Mouse (Mus musculus): ENCODE data around the gene Gaa. TPM values are rescaled to one million over a fixed set of nuclear protein-coding genes. Genes with fewer than 3 reads are reported as not detected.

The Gaa gene
- polyA plus RNA-seq, 1 experiment from 2014 or later, result 42.1 TPM

- Histone ChIP-seq H3K4me1 (0 out of 2 replicates have a peak, but pooled peaks cover 3% of the 10 kb centered on the region), H3K4me2 (replicated peaks) (no peak overlapping the region), H3K9me3 (no peaks in the 10 kb centered on the region), H3K4me3 (no peak overlapping the region), H3K9ac (replicated peaks) (no peak overlapping the region), H3K36me3 (no peaks in the 10 kb centered on the region), H3K27me3 (peaks cover 20% of the 10 kb centered on the region; the same call in 1 of the 2 replicates), H3K27ac (replicated peaks) (no peak overlapping the region)
- no peak for ATAC-seq (ENCODE audit: low FRiP score, low read depth)
- 34% methylated on average over 11 of the region's 11 CpGs for WGBS
These were observed 40.2 kb downstream of the Gaa start for GRCm38 (mm10) chr11:119307916-119308315.

GRCm38 (mm10) chr11:119310621-119311020, 42.9 kb downstream of the Gaa start:
- no peak overlapping the region for H3K4me2 ChIP-seq (replicated peaks)
- no peak overlapping the region for H3K9ac ChIP-seq (replicated peaks)
- ATAC-seq (ENCODE audit: low FRiP score, low read depth), result no peak
- no peaks in the 10 kb centered on the region for H3K9me3 ChIP-seq
- peaks cover 8% of the 10 kb centered on the region; the same call in 1 of the 2 replicates for H3K27me3 ChIP-seq
- H3K4me1 ChIP-seq, result 0 out of 2 replicates have a peak, but pooled peaks cover 3% of the 10 kb centered on the region
- H3K27ac ChIP-seq (replicated peaks), result no peak overlapping the region
- no peaks in the 10 kb centered on the region for H3K36me3 ChIP-seq
- H3K4me3 ChIP-seq, result no peak overlapping the region
- WGBS, result 11% methylated on average over 10 of the region's 10 CpGs

DNA sequence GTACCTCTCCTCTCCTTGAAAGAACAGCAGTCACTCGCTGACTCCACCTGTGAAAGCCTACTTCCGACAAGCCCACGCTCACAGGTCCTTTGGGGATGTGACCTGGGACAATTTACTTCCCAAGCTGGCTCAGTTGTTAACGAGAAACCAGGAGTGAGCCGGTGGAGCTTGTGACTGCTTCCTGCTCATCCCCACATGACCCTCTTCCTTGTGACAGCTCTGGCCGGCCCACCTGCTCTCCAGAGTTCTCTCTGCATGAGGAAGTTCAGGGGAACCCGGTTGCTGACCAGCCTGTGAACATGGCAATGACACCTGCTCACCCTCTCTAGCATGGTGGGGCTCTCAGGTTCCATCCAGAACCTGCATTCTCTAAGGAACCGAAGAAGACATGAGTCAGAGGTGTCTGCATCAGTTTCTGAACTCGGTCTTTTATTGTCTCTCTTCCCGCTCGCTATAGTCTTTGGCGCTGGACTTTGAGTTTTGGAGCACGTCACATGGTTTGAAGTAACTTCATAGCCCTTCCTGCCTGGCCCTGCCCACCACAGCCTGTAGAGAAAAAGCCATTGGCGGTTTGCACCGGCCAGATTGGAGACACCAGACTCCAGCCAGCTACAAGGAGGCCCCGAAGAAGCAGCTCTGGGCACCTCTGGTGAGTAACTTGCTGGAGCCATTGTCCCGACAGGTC, 46.7 kb downstream of the Gaa start:
- 85% methylated on average over 17 of the region's 17 CpGs for WGBS
- Histone ChIP-seq H3K27me3 (no peaks in the 10 kb centered on the region; the same call in 1 of the 2 replicates), H3K4me1 (no peaks in the 10 kb centered on the region)

DNA sequence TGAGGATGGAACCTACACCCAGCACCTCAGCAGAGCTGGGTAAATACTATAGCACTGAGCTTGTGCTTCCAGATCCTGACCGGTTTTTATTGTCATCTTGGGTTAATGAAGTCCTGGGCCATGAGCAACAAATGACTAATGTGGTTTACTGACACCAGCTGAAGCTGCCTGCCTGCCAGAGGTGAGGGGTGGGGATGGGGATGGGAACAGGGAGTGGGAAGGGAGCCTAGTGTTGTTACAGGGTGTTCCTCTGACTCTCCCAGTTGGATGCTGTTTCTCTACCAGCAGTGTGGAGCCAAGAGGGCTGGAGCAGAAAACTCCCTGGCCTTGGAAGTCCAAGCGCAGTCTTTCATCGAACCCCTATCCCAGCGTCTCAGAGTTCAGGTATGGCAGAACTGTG, 49.0 kb downstream of the Gaa start:
- H3K4me2 ChIP-seq (replicated peaks), result no peak overlapping the region
- H3K9ac ChIP-seq (replicated peaks), result no peak overlapping the region
- no peak for ATAC-seq (ENCODE audit: low FRiP score, low read depth)
- no peaks in the 10 kb centered on the region for H3K36me3 ChIP-seq
- no peaks in the 10 kb centered on the region for H3K9me3 ChIP-seq
- H3K27ac ChIP-seq (replicated peaks), result no peak overlapping the region
- no peaks in the 10 kb centered on the region for H3K27me3 ChIP-seq
- no peak overlapping the region for H3K4me3 ChIP-seq
- H3K4me1 ChIP-seq, result no peaks in the 10 kb centered on the region
- 80% methylated on average over 4 of the region's 4 CpGs for WGBS

More for the DNA sequence above, 46.7 kb downstream of the Gaa start:
- H3K9me3 ChIP-seq, result no peaks in the 10 kb centered on the region
- H3K4me2 ChIP-seq (replicated peaks), result no peak overlapping the region
- H3K36me3 ChIP-seq, result no peaks in the 10 kb centered on the region
- H3K4me3 ChIP-seq, result no peak overlapping the region
- H3K27ac ChIP-seq (replicated peaks), result no peak overlapping the region
- no peak for ATAC-seq (ENCODE audit: low FRiP score, low read depth)
- H3K9ac ChIP-seq (replicated peaks), result no peak overlapping the region

DNA sequence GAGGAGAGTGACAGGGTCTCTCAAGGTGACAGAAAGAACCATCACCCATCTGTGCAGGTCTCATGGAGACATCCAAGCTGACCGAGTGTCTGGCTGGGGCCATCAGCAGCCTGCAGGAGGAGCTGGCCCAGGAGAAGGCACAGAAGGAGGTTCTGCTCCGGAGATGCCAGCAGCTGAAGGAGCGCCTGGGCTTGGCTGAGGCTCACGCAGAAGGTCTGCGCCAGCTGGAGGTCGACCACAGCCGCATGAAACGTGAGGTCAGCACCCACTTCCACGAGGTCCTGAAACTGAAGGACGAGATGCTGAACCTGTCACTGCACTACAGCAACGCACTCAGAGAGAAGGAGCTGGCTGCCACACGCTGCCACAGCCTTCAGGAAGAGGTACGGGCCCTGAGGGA, 54.8 kb downstream of the Gaa start:
- WGBS, result 80% methylated on average over 13 of the region's 13 CpGs
- no peaks in the 10 kb centered on the region for H3K4me1 ChIP-seq
- H3K9me3 ChIP-seq, result peaks cover 5% of the 10 kb centered on the region; the same call in 1 of the 2 replicates
- ATAC-seq (ENCODE audit: low FRiP score, low read depth), result no peak
- H3K4me2 ChIP-seq (replicated peaks), result no peak overlapping the region
- H3K4me3 ChIP-seq, result no peak overlapping the region
- no peak overlapping the region for H3K9ac ChIP-seq (replicated peaks)
- H3K27me3 ChIP-seq, result peaks cover 6% of the 10 kb centered on the region; the same call in 1 of the 2 replicates
- H3K27ac ChIP-seq (replicated peaks), result no peak overlapping the region
- H3K36me3 ChIP-seq, result no peaks in the 10 kb centered on the region

- Histone ChIP-seq H3K27me3 (peaks cover 6% of the 10 kb centered on the region; the same call in 1 of the 2 replicates), H3K9ac (replicated peaks) (no peak overlapping the region), H3K27ac (replicated peaks) (no peak overlapping the region), H3K9me3 (peaks cover 5% of the 10 kb centered on the region; the same call in 1 of the 2 replicates), H3K4me3 (no peak overlapping the region), H3K4me1 (no peaks in the 10 kb centered on the region), H3K4me2 (replicated peaks) (no peak overlapping the region), H3K36me3 (no peaks in the 10 kb centered on the region)
- WGBS, result 78% methylated on average over 1 of the region's 1 CpGs
- no peak for ATAC-seq (ENCODE audit: low FRiP score, low read depth)
These were observed 57.4 kb downstream of the Gaa start for GRCm38 (mm10) chr11:119325068-119325467.

GRCm38 (mm10) chr11:119330592-119330991, 62.9 kb downstream of the Gaa start:
- H3K9ac ChIP-seq (replicated peaks), result no peak overlapping the region
- ATAC-seq (ENCODE audit: low FRiP score, low read depth), result no peak
- H3K27ac ChIP-seq (replicated peaks), result no peak overlapping the region
- H3K9me3 ChIP-seq, result no peaks in the 10 kb centered on the region
- no peak overlapping the region for H3K4me3 ChIP-seq
- H3K4me2 ChIP-seq (replicated peaks), result no peak overlapping the region
- peaks cover 7% of the 10 kb centered on the region; the same call in 1 of the 2 replicates for H3K27me3 ChIP-seq
- no peaks in the 10 kb centered on the region for H3K36me3 ChIP-seq
- 65% methylated on average over 4 of the region's 4 CpGs for WGBS
- no peaks in the 10 kb centered on the region for H3K4me1 ChIP-seq

DNA sequence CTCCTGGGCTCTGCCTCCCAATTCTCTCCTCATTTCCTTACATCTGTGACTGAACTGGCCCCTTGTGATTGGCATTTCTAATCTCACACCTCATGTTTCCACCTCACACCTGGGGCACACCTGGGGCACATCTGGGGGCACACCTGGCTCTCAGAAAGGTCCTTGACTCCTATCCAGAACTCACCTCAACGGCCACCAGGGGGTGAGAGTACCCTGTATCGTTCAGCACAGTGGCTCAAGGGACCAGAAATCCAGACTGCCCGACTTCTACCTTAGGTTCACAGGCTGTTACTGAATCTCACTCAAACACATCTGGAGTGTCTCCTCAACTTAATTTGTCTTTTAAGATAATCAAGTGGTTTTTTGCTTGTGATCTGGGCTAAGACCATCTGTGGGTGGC, 64.3 kb downstream of the Gaa start:
- Histone ChIP-seq H3K36me3 (no peaks in the 10 kb centered on the region), H3K4me2 (replicated peaks) (no peak overlapping the region), H3K9me3 (no peaks in the 10 kb centered on the region), H3K27me3 (peaks cover 3% of the 10 kb centered on the region; the same call in 1 of the 2 replicates), H3K4me3 (no peak overlapping the region), H3K4me1 (no peaks in the 10 kb centered on the region), H3K27ac (replicated peaks) (no peak overlapping the region), H3K9ac (replicated peaks) (no peak overlapping the region)
- ATAC-seq (ENCODE audit: low FRiP score, low read depth), result no peak
- WGBS, result 55% methylated on average over 3 of the region's 3 CpGs

Other genes starting within 250 kb of the Gaa start
- gene Cbx2, start 244.9 kb upstream of the Gaa start, polyA plus RNA-seq (2016; fragmentation: Nextera tagmentation; extraction: Ambion mirVana), result 81.0 and 86.0 TPM in 2 replicates
- gene Cbx8, start 226.9 kb upstream of the Gaa start, polyA plus RNA-seq (2016; fragmentation: Nextera tagmentation; extraction: Ambion mirVana), result 12.1 and 15.1 TPM in 2 replicates
- 12.4 and 15.2 TPM in 2 replicates for gene Cbx4, start 181.7 kb upstream of the Gaa start, polyA plus RNA-seq (2016; fragmentation: Nextera tagmentation; extraction: Ambion mirVana)
- gene Tbc1d16, start 39.4 kb upstream of the Gaa start, polyA plus RNA-seq (2016; fragmentation: Nextera tagmentation; extraction: Ambion mirVana), result 30.9 and 35.1 TPM in 2 replicates
- 18.6 and 24.1 TPM in 2 replicates for gene Ccdc40, start 39.3 kb upstream of the Gaa start, polyA plus RNA-seq (2016; fragmentation: Nextera tagmentation; extraction: Ambion mirVana)
- 326 and 341 TPM in 2 replicates for gene Eif4a3, start 32.2 kb downstream of the Gaa start, polyA plus RNA-seq (2016; fragmentation: Nextera tagmentation; extraction: Ambion mirVana)
- gene Card14, start 39.9 kb downstream of the Gaa start, polyA plus RNA-seq (2016; fragmentation: Nextera tagmentation; extraction: Ambion mirVana), result 0.06 and 0.10 TPM in 2 replicates
- 4.6 and 6.5 TPM in 2 replicates for gene Sgsh, start 87.6 kb downstream of the Gaa start, polyA plus RNA-seq (2016; fragmentation: Nextera tagmentation; extraction: Ambion mirVana)
- 4.2 and 6.1 TPM in 2 replicates for gene Slc26a11, start 87.7 kb downstream of the Gaa start, polyA plus RNA-seq (2016; fragmentation: Nextera tagmentation; extraction: Ambion mirVana)
- gene Rnf213, start 125.2 kb downstream of the Gaa start, polyA plus RNA-seq (2016; fragmentation: Nextera tagmentation; extraction: Ambion mirVana), result 1.2 TPM in 2 replicates
- gene Endov, start 223.5 kb downstream of the Gaa start, polyA plus RNA-seq (2016; fragmentation: Nextera tagmentation; extraction: Ambion mirVana), result 24.9 and 25.1 TPM in 2 replicates

Data from midbrain, embryonic 12.5 days (tissue).